Mouse (Mus musculus): ENCODE results near the gene Chn2.
A peak's percentile ranks its signal among the peaks of the same experiment; 100 is the strongest.

The Chn2 gene

DNA sequence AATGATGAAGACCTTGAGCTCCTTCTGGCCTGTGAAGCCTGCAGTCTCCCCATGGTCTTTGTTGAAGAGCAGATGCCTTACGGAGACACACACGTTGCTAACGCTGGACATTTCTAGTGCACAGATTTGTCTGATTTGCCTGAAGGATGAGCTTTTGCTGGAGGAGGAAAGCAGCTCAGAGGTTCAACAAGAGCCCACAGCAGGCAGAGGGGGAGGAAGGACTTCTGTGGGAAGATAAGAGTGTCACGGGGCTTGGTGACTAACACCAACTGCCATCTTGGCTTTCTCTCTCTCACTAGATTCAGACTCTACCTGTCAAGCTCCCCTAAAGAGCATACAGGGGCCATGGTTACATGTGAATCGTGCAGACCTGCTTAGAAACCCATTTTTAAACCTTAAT, 37.3 kb downstream of the Chn2 start:
- no peak for DNase-seq (ENCODE audit: low read depth, low spot score)

DNA sequence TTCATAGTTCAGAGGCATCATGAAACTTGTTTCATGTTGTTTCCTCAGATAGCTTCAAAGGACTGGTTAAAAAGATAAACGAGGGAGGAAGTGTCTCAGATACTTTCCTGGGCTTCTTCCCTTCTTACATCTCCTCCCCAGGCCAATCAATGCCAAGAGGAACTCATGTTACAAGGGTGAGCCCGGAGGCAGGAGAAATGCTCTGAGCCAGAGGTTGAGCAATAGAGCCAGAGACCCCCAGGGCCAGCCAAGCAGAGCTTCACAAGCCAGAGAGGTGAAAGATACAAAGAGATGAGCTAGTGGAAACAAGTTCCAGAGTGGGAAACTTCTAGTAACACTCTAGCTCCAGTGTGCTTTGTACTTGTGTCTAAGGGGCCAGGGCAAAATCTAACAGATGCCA, 38.9 kb downstream of the Chn2 start:
- DNase-seq (ENCODE audit: low read depth, low spot score) = no peak

DNA sequence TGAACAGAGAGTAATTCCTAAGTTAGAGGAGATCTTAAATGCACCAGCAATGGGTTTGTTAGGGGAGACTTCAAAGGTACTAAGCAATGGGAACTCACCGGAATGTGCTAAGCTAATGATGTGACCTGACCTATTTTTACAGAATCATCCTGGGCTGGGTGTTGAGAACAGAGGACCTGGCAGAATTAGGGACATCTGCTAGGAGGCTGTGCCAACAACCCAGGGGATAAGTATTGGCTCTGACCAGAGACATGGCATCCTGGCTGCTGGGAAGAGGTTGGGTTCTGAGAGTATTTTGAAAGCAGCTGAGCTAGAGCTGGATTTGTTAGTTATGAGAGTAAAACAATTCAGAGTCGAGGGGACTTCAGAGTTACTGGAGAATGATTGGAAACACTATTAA, 40.5 kb downstream of the Chn2 start:
- DNase-seq (ENCODE audit: low read depth, low spot score) = no peak

DNA sequence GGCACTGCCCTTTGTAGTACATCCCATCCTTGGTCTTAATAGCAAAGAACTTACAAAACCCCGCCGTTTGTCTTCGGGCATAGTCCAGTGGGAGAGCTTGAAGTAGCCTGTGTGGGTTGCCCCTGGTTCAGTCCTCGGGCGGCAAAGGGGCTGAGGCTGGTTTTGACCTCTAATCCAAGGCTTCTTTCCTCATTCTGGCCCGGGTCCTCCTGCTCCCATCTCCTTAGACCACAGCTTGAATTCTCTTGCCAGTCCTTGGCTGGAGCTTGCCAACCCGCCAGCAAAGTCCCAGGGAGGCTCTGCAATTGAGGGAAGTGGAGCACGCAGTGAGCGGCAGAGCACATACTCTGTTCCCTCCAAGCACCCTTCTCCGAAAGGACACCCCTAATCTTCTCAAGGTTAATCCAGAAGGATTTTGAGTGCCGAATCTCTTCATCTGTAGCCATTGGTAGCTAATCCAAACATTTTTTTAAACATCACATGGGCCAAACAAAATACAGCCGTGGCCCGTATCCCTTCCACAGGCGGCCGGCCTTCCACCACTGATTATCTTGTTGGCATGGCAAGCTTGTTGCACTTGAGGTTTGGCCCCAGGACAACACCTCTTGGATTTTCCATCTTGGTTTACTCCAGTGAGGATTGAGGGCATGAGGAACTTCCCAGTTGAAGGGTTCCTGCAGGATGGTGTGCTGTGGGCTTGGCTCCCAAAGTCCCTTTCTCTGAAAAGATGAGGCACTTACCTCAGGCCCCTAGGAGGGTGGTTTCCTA, 41.3 kb downstream of the Chn2 start:
- DNase-seq (ENCODE audit: low read depth, low spot score) = no peak

DNA sequence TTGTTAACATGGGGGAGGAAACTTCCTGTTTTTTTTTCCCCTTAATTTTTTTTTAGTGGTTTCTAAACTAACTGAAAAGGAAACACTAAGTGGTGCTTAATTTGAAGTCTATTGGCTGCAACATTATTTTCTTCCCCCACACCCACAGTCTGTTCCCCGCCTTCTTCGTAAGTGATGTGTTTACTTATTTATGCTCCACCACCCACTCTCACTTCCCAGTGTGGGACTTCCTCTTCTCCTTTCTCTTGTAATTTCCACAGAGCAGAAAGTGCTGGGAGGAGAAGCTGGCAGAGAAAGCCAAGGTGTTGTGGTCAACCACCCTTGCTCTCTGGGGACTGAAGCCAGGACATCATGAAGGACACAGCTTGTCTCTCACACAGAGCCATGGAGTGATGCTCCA, 43.2 kb downstream of the Chn2 start:
- DNase-seq (ENCODE audit: low read depth, low spot score) = peak; percentile 60

DNA sequence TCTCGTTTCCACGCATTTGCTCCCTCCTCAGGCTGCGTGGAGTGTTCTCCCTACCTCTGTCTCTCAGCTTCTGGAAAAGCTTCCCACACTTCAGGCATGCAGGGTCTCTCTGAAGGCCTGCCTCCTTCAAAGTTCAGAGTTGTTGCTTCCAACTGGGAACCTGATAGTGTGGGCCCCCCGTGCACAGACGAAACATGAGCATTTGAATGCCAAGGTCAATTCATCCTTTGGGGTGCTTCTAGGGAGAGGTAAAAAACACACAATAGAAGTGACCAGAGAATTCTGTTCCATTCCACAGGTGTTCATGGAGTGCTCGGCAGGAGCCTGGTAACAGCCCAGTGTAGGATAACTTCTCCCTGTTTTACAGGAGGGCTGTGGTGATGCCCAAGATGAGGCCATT, 44.7 kb downstream of the Chn2 start:
- DNase-seq (ENCODE audit: low read depth, low spot score) = no peak

DNA sequence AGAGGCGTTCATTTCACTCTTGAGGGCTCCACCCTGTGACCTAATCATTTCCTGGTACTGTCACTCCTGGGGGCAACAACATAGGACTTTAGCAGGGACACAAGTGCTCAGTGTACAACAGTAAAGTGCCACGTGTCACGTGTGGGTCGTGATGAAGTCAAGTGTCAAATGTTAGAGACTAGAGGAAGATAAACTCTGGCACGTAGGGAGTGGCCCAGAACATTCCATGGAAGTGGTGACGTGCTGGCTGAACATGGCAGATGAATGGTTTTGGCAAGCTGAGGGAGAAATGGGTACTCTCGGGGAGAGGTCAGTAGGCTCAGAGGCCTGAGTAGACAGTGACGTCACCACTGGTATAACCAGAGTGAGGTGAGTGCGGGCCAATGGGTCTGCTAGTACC, 45.7 kb downstream of the Chn2 start:
- DNase-seq (ENCODE audit: low read depth, low spot score) = no peak

DNA sequence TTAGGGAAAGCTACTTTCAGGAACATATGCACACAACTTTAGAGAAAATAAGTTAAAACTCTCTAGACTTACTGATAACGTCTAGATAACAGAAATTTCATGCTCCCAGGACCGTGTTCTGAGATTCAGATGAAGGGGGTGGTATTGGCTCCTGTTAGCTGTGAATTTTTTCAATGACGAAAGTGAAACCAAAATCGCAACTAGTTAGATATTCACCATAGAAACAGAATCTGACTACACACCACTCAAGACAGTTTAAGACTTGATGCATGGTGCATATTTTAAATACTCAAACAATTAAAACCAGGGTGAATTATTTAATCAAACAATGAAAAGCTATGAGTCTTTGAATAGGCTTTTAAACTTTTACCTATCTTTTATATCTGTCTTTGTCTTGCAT, 48.8 kb downstream of the Chn2 start:
- DNase-seq (ENCODE audit: low read depth, low spot score) = peak; percentile 18

DNA sequence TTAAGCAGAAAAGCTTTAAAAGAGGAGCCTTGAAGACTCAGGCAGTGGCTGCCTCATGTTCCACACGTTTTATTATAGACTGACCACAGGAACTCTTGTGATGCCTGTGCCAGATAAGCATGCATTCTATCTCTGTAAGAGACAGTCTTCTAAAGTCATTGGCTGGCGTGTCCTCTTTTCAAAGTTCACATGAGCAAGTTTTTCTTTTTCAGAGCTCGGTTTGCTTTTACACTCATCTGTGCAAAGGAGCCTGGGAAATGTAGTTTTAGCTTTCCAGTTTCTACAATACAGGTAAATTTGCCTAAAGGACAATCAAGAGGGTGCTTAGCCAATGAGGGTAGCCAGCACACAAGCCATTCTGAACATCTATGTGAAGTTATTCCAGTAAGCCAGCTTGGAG, 51.5 kb downstream of the Chn2 start:
- DNase-seq (ENCODE audit: low read depth, low spot score) = no peak

DNA sequence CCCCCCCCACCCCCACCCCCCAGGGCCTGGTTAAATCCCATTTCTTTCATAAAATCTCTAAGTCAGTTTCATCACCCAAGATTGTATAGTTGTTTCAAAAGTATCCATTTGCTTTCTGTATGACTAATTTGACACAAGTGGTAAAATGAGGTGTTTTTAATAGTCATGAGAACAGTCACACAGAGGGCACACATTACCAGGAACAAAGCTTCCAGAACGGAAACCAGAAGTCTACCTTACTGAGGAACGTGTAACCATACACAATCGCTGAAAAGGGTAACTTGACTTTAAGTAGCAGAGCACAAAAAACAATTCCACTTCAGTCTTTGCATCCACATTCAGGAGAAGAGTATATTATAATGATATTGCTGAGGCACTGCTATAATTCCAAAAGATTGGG, 53.6 kb downstream of the Chn2 start:
- no peak for DNase-seq (ENCODE audit: low read depth, low spot score)

DNA sequence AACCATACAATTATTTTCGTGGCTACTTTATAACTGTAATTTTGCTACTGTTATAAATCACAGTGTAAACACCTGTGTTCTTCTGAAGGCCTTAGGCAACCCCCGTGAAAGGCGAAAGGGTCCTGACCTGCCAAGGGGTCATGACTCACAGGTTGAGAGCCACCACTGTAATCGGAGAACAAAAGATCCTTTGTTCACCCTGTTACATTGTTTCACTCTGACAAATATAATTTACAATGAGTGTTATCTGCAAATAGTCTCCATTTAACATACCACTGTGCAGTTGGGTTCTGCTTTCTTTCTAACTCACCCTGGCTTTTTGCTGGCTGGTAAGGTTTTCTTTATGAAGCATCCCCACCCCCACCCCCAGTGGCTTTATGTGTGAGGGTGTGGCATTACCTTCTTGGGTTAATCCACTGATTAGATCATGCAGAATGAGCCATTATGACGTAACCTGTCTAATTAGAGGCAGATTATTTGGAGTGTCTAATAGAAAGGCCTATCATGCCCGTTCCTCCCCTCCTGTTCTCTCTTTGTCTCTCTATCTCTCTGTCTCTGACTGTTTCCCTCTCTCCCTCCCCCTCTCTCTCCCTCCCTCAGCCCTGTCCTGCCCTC, 56.9 kb downstream of the Chn2 start:
- DNase-seq (ENCODE audit: low read depth, low spot score) = no peak

DNA sequence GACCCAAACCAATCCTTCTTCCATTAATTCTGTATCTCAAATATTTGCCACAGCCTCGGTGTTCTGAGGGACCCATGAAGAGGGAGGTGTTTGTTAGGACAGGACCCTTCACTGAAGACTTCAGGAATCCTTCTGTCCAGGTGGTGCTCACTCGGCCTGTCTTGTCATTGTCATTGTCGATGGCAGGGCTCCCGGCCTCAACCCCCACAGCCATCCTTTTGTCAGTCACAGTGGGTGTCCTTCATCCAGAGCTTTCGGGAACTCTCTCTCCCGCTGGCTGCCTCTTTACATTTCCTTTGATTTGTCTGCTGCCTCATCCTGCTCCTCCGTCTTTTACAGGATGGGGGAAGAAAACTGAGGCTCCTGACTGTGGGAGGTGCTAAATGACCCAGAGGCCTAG, 57.5 kb downstream of the Chn2 start:
- DNase-seq (ENCODE audit: low read depth, low spot score) = no peak

DNA sequence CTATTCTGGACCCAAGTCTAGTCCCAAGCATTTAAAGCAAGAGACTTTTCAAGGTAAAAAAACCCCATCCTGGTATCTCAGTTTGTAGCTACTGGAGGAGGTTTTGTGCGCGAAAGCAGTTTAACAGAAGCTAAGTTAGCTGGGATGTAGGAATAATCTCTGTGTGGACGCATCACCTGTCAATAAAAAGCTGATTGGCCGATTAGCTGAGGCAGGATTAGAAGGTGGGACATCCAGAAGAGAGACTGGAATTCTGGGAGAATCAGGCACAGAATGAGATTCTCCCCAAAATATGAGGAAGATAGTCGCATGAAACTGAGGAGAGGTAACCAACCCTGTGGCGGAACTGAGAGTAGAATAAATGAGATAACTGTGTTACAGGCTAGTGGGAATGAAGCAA, 59.0 kb downstream of the Chn2 start:
- no peak for DNase-seq (ENCODE audit: low read depth, low spot score)

DNA sequence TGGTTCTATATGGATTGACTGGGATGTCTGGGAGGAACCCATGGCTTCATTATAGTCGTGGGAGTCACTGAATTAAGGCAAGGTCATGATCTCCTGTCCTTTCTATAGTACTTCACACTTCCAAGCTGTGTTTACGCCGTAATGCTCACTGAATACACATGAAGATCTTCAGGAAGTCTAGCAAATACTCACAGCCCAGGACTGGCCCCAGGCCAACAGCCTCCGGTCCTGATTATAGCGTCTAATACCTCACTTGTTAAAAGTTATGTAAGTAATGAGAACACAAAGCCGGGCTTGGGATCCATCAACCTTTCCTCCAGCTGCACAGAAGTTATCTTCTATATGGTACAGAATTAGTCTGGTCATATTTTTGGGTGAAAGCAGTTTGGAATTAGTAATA, 60.3 kb downstream of the Chn2 start:
- no peak for DNase-seq (ENCODE audit: low read depth, low spot score)

DNA sequence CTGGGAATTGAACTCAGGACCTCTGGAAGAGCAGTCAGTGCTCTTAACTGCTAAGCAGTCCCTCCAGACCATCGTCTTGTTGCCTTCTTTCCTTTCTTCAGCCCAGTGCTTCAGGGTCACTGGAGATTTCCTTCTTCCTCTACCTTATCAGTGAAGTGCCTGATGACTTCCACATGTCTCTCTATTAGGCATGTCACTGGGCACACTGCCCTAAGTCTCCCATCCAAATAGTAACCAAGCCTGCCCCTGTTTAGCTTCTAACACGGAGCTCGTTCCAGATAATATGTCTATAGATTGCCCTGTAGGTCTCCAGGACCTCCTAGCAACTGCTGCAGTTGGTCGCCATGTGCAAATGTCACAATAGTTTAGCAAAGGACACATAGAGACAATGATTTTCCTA, 62.9 kb downstream of the Chn2 start:
- DNase-seq (ENCODE audit: low read depth, low spot score) = no peak

DNA sequence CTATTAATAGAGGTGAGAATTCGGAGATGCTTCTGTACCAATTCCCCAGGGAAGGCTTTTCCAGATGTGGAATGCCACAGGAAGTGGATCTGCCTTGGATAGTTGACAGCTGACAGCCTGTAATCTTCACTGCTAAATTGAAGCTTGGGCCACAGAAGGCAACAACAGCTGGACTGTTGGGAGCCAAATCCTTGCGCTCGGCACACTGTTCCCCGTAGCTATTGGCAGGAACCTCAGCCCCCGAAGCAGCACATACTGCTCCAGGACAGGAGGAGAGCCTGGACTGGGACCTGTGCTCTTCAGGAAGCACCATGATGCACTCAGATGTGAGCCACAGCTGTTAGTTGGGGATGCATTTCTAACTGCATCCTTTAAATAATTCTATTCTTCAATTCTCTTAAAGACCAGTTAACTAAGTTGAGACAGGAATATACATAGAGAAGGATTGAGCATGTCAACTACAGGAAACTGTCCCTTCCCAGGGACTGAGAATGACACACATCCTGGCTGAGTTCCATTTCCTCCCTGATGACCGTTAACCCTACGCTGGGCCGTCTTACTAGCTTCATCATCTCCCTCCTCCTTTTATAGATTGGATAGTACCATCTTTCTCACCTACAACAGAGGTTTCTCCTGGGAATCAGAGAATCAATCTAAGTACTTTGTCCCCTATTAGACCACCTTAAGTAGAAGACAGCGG, 64.1 kb downstream of the Chn2 start:
- DNase-seq (ENCODE audit: low read depth, low spot score) = no peak

DNA sequence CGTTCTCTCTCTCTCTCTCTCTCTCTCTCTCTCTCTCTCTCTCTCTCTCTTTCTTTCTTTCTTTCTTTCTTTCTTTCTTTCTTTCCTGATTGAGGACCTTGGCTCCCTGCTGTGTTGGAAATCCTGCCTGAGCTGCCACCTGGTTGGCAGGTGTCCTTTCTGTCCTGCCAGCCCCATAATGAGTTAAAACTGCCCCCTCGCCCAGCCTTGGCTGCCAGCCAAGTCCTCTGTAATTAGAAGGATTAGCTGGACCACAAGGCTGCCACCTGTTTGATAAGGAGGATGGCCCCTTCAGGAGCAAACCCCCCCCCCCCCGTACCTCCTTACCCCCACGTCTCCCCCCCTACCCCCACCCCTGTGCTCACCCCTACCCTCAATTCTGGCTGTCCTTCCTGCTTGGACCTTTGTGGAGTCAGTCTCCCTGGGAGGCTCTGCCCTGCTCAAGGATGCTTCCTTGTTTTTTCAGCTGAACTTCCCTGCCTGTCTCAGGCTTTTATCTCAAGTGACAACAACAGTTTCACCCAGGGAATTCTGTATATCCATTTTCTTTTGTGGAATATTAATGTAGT, 72.1 kb downstream of the Chn2 start:
- no peak for DNase-seq (ENCODE audit: low read depth, low spot score)

DNA sequence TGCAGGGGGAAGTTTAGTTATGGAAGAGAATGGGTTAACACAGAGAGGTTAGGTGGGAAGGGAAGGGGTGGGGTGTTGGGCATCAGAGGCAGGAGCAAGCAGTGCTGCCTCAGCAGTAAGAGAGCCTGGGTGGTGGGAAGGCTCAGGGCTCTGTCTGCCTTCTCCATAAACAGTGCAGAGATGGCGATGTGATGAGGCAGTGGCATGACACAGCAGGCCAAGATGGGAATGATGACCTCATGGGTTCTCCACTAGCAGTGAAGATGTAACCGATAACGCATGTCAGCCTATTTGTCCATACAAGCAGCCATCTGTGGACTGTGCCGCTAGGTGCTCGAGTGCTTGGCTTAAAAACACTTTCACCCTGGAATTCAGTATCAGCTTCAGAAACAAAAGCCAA, 74.0 kb downstream of the Chn2 start:
- no peak for DNase-seq (ENCODE audit: low read depth, low spot score)

DNA sequence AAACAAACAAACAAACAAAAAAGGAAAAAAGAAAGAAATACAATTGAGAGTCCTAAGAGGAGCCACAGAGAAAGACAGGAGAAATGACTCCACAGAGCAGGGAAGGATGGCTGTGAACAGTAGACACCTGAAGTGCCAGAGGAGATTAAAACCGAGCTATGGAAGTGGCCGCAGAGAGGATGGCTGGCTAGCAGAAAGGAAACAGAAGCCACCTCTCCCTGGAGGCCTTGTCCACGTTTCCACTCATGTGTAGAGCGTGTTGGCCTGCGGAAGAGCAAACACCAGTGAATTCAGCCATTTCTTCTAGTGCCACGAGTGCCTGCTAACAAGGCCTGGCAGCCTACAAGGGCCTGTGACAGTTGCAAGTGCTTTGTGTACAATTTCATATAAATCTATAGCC, 75.1 kb downstream of the Chn2 start:
- no peak for DNase-seq (ENCODE audit: low read depth, low spot score)

DNA sequence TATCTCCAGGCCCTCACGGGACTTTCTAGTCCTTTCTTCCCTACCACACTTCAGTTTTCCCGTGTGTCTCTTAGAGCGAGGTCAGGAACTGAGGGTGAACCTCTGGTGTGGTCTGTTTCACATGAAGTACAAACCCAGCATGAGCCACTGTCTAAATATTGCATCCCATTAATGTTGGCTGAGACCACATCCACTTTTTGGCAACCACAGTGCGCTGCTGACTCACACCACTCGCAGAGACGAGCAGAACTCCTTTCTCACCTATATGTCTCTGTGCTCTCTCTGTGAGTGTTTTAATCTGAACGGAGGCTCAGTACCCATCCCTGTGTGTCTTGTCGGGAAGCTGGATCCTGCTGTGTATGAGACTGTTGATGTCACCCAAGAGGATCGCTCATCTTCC, 76.9 kb downstream of the Chn2 start:
- no peak for DNase-seq (ENCODE audit: low read depth, low spot score)

DNA sequence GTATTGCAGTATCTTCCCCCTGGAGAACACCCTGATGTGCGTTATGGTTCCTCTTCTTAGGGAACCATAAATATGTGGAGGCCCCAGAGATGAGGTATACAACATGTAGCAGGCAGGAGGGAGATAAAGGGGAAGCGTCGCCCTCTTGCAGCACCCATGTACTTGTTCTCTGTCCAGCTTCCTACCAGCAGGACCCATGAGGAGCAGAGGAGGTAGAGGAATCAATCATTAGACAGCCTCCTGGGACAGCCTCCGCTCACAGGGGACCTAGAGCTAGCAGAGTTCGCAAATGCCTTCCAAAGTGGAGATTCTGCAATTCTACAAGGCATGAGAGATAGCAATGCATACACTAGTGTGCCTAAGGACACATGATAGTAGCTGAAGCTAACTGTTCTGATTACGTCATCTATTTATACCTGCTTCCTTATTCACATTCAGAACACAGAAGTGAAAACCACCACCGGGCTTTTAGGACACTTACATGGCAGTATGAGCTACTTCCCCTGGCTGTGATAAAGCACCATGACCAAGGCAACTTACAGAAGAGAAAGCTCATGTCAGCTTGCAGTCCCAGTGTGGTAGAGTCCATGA, 77.7 kb downstream of the Chn2 start:
- peak; percentile 78 for DNase-seq (ENCODE audit: low read depth, low spot score)

DNA sequence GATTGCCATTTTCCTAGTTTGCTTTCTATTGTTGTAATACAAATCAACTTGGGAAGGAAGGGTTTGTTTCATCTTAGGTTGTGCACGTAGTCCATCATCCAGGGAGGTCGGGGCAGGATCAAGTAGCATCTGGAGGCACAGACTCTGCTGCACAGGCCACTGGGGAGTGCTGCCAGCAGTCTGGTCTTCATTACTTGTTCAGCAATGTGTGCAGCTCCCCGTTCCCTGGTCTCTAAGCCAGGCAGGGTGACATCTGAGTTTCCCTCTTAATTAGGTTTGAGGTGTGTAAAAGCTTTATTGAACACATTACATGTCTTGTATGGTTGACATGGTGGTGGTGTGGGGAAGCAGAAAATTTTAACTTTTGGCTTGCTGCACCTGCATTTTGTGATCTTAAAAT, 79.0 kb downstream of the Chn2 start:
- no peak for DNase-seq (ENCODE audit: low read depth, low spot score)
